Mouse (Mus musculus) frontal cortex, postnatal 36 days (tissue): ENCODE data around the gene Kcne1l.
A peak's percentile ranks its signal among the peaks of the same experiment; 100 is the strongest.

ENCODE experiments used
- DNase-seq, 2 experiments: peaks; one replicate each; pipeline ENCODE4 v3.0.0; 2022; ENCODE audit warnings: low spot score in 2 of 2

Gene Kcne1l

DNA sequence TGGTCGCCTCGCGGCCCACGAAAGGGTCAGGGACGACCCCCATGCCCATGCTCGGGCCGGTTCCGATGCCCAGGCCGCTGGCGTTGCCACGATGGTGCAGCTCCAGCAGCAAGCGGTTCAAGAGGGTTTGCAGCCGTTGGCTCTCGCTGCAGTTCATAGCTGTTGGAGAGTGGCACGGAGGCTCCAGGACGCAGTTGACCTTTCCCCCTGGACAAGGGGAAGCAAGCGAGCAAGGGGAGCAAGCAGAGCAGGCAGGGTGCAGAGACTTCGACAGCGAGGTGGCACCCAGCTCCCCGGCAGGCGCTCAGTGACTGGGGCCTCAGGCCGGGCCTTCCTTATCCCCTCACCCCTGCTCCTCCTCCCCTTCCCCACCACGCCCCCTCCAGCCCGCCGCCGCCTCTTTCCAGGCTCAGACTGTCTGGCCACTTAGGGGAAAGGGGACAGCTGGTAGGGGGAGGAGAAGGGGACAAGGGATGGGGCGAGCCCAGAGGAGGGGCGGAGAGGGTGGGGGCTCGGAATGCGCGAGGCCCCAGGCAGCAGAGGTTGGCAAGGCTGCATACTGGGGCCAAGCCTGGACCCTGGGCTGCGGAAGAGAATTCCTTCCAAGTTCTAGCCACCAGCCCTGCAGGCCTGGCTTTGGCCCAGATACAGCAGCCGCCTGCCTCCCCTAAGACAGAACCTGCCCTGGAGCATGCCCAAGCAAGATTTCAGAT, at the start of gene Kcne1l:
Gene Kcne1l (minus strand): TSS at position 426 of the 713 bp plus-strand sequence.
- no peak for DNase-seq

GRCm38 (mm10) chrX:142336207-142336606, 30.1 kb upstream of the Kcne1l start:
- no peak for DNase-seq

DNA sequence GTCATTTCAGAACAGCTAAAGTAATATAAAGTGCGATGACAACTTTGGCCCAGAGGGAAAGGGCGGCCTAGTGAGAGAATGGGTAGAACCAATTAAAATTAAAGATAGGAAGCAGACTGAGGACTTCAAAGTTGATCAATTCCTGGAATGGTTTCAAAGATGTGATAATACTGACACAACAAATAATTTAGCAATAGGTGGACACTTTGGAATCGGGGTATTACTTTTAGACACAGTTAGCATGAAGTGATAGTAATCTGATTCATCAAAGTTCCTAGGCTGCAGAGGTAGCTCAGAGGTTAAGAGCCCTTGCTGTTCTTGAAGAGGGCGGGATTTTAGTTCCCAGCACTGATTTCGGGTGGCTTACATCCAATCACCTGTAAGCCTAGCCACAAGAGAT, 29.4 kb upstream of the Kcne1l start:
- DNase-seq: no peak

- no peak for DNase-seq
These were observed 19.7 kb upstream of the Kcne1l start for GRCm38 (mm10) chrX:142325760-142326159.

GRCm38 (mm10) chrX:142316106-142316505, 10.0 kb upstream of the Kcne1l start:
- DNase-seq: no peak

- DNase-seq: no peak
These were observed 9.2 kb upstream of the Kcne1l start for GRCm38 (mm10) chrX:142315270-142315669.

- DNase-seq: peak; percentile 83 to 90
These were observed 8.4 kb upstream of the Kcne1l start for GRCm38 (mm10) chrX:142314307-142315024.

DNA sequence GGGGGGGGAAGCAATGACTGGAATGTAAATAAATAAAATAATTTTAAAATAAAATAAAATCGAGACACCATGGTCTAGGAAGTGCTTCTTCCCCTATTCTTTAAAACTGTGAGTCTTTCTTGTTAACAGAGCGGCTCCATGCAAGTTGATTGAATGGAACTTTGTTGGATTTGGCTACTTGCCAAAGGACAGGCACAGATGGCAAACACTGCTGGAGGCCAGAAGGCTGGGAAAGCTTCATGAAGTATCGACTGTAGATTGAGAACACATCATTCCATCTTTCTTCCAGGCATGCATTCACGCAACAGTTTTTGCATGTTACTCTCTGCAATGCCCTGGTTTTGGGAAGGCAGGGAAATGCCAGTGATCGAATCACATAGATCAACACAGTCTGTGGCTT, 4.3 kb upstream of the Kcne1l start:
- no peak for DNase-seq

DNA sequence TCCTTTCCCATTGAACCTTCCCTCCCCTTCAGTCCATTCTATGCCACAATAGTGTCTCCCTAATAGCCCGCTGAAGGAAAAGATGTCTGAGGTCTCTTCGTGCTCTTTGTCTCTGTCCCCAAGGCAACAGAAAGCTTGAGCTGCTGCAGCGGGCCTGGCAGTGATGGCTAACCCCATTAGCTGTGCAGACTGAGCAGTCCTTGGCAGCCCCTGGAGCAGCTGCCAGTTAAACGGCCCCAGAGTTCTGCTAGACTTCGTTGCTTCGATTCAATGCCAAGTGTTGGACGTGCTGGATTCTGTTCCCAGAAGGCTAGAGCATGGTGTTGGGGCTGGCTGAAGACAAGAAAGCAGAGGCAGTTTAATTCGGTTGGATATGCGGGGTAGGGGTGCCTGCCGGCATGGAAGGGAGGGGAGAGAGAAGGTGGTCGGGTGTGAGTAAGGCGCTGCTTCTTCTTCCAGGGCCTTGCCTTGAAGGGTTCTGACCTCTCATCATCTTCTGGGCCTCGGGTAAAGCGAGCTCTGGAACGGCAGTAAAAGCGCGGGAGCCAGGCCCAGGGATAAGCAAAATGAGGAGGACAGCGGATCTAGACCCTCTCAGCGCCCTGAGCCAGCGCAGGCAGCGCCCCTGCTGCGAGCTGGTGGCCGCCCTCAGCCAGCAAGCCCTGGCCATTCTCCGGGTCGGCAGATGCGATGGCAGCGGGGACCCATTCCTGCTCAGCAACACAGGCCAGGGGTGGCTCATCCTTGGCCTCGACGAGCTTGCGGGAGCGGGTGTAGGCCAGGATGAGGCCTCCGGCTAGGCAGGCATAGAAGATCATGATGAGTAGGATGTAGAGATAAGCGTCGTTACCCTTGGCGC, 855 bp downstream of the Kcne1l start:
- peak; percentile 10 to 23 for DNase-seq

DNA sequence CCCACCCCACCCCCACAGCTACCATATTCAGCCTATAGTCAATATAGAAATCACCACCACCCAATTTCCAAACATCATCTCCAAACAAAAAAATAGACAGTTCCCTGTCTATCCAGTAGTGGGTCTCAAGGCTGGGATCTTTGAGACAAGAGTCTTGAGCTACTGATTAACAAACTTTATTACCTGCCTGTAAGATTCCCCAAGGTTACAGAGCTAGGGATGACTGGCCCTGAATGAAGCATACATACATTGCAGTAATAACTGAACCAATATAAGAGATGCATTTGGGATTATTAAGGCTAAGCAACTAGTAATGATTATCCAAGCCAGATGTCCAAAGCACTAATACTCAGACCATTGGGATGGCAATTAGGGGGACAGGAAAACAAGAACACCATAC, 1.5 kb downstream of the Kcne1l start:
- DNase-seq: no peak

- no peak for DNase-seq
These were observed 2.6 kb downstream of the Kcne1l start for GRCm38 (mm10) chrX:142303456-142303855.

- DNase-seq: no peak
These were observed 20.2 kb downstream of the Kcne1l start for GRCm38 (mm10) chrX:142285905-142286304.

DNA sequence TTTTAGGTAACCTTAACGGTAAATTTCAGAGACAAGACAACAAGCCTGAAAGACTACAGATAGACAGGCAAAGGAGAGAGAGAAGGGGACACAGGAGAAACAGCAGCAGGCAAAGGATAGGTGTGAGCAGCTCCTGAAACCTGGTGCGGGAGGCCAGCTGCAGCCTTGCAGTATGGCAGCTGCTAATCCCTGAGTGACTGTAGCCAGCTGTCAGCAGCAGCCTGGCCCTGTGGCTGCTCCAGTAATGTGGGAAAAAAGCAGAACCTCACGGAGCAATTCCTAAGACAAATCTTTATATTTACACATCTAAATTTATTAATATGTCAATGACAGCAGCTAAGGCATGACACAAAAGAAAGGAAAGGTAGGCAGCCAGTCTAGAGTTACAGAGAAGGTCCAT, 29.5 kb downstream of the Kcne1l start:
- DNase-seq: no peak

DNA sequence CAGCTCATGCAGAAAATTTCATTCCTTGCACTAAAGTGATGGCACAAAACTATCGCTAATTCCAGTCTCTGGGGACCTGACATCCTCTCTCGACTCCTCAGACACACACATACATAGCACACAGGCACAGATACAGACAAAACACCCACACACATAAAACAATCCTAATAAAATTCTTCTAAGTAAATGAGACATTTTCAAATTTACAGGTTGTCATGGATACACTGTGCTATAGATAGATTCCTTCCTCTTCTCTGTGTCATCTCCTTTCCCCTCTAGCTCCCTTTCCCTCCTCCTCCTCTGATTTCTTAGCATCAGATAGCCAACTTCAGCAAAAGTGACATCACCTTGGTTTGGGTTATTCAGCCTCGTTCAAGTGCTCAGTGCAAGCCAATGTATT, 30.1 kb downstream of the Kcne1l start:
- peak in 1 of 2 experiments; percentile 1 for DNase-seq
